Mouse (Mus musculus) heart, embryonic 14.5 days (tissue): ENCODE results near the gene Il10. TPM values are rescaled to one million over a fixed set of nuclear protein-coding genes. Genes with fewer than 3 reads are reported as not detected.

ENCODE experiments used
- ATAC-seq: fragments of 200-750 bp; cut with Nextera tagmentation; 2 replicates; pipeline ENCODE4 v1.8.0; 2017; ENCODE audit warnings: low read depth, moderate TSS enrichment; ENCODE audit not compliant: insufficient number of reproducible peaks, insufficient read depth, low FRiP score
- H3K27ac ChIP-seq, 2 experiments: fragments of 200-500 bp in 1 of 2; fragments of 300-500 bp in 1 of 2; sonication (generic) in 1 of 2; replicated peaks in 1 of 2; 2 replicates each; pipeline ENCODE4 v1.5.1; 2012 to 2014; ENCODE audit warnings: low read depth in 2 of 2, low read length in 2 of 2, control low read depth in 1 of 2, mild to moderate bottlenecking in 1 of 2, mixed read lengths in 1 of 2; ENCODE audit not compliant: control insufficient read depth in 1 of 2, insufficient read depth in 1 of 2
- H3K27me3 ChIP-seq: fragments of 300-500 bp; sonication (generic); 2 replicates; pipeline ENCODE4 v1.6.1; 2014; ENCODE audit warnings: mild to moderate bottlenecking, low read length, control low read depth; ENCODE audit not compliant: control insufficient read depth, insufficient read depth
- H3K36me3 ChIP-seq: fragments of 300-500 bp; sonication (generic); 2 replicates; pipeline ENCODE4 v1.6.1; 2014; ENCODE audit warnings: mild to moderate bottlenecking, control low read depth, low read length, mixed read lengths; ENCODE audit not compliant: control insufficient read depth, insufficient read depth
- H3K4me1 ChIP-seq, 2 experiments: fragments of 200-500 bp in 1 of 2; fragments of 300-500 bp in 1 of 2; sonication (generic) in 1 of 2; 2 replicates each; pipeline ENCODE4 v1.6.1; 2012 to 2014; ENCODE audit warnings: low read length in 2 of 2, control low read depth in 1 of 2, mixed read lengths in 1 of 2; ENCODE audit not compliant: control insufficient read depth in 2 of 2, insufficient read depth in 2 of 2
- H3K4me2 ChIP-seq: fragments of 300-500 bp; sonication (generic); 2 replicates; pipeline ENCODE4 v1.6.1; 2014; ENCODE audit warnings: mild to moderate bottlenecking, low read length
- H3K4me3 ChIP-seq, 2 experiments: fragments of 200-500 bp in 1 of 2; fragments of 300-500 bp in 1 of 2; sonication (generic) in 1 of 2; 2 replicates each; pipeline ENCODE4 v1.5.1; 2012 to 2014; ENCODE audit warnings: low read length in 2 of 2, mild to moderate bottlenecking in 2 of 2, control low read depth in 1 of 2, low read depth in 1 of 2, moderate library complexity in 1 of 2; ENCODE audit not compliant: control insufficient read depth in 1 of 2, insufficient read depth in 1 of 2
- H3K9ac ChIP-seq: fragments of 300-500 bp; sonication (generic); 2 replicates; pipeline ENCODE4 v1.6.1; 2014; ENCODE audit warnings: mild to moderate bottlenecking, low read length
- H3K9me3 ChIP-seq: fragments of 300-500 bp; sonication (generic); 2 replicates; pipeline ENCODE4 v1.6.1; 2016; ENCODE audit warnings: low read length, control low read depth; ENCODE audit not compliant: control insufficient read depth
- WGBS: fragments of 180-500 bp; shearing (Covaris S2); extraction: QIAGEN DNeasy Blood & Tissue Kit; methylation state at CpG from one replicate; pipeline ENCODE4 v1.1.7; 2014; 5-methylcytosine and 5-hydroxymethylcytosine counted together
- polyA plus RNA-seq: library from polyadenylated mRNA; unstranded; fragments of >200 nt; fragmentation: Nextera tagmentation; extraction: Ambion mirVana; gene quantifications from 2 replicates; pipeline ENCODE4 v1.2.1, GENCODE M21; 2014

Il10 gene
- polyA plus RNA-seq, 1 experiment from 2014 or later, result not detected

DNA sequence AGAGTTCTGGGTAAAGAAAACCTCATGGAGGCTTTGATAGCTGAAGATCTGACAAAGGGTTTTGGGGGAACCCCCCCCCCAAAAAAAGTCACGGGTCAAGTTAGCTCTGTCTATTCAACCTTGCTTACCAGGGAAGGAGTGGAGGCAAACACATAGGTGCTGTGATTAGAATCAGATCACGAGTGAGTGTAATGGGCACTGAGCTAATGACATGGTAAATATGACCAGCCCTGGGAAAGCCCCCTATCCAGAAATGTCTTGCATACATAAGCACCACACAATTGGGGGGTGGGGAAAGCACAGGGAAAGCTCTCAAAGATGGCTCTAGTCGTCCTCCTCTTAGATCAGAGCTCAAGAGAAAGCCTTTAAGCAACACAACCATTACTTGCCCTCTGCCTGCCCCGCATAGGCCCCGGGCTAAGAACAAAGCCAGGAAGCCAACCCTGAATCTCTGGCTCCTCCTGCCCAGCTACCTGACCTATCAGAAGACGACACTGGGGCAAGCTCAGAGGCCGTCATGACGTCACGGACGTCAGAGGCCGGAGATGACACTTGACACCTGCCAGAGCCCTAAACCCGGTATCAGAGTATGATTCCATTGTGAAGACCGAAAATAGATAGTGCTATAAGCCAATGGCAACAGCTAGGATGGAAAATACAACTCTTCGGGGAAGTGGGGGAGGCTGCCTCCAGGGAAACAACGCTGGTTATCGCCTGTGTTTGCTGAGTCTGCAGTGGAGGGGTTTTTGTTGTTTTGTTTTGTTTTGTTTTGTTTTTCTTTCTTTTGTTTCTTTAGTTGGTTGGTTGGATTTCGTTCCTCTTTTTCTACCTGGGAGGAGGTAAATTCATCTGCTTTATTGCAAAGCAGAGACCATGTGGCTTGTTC, 16.4 kb upstream of the Il10 start:
- peak overlapping the region; percentile 67 to 68 for H3K27ac ChIP-seq
- no peak overlapping the region for H3K4me3 ChIP-seq
- H3K4me2 ChIP-seq, result peak overlapping the region; percentile 41
- no peak overlapping the region for H3K9ac ChIP-seq
- no peaks in the 10 kb centered on the region for H3K36me3 ChIP-seq
- 0 out of 2 replicates have a peak, but pooled peaks cover 3% of the 10 kb centered on the region for H3K9me3 ChIP-seq
- H3K27me3 ChIP-seq, result no peaks in the 10 kb centered on the region
- 32% methylated on average over 17 of the region's 17 CpGs for WGBS
- peaks cover 0 to 4% of the 10 kb centered on the region in 2 experiments; a peak in 1 of 4 replicates for H3K4me1 ChIP-seq
- ATAC-seq, result peak; percentile 87

DNA sequence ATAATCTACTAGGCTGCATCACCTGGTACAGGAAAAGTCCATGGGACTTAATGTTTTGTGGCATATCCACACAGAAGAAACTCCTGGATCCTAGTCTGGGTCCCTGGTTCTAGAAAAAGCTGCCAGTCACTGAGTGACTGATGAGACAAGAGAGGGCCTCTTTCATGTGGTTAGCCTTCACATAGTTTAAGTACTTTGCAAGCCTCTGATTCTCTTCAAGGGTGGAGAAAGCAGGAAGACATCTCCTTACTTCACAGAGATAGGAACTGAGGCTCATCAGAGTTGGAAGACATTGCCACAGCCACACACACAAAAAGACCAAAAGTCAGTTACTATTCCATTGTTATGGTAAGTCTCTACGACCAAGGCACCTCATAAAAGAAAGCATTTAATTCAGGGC, 13.6 kb upstream of the Il10 start:
- no peak overlapping the region for H3K4me2 ChIP-seq
- no peaks in the 10 kb centered on the region for H3K36me3 ChIP-seq
- peaks cover 0 to 6% of the 10 kb centered on the region in 2 experiments; a peak in 3 of 4 replicates for H3K4me1 ChIP-seq
- no peaks in the 10 kb centered on the region for H3K27me3 ChIP-seq
- no peak overlapping the region for H3K27ac ChIP-seq
- no peak for ATAC-seq
- H3K9me3 ChIP-seq, result 0 out of 2 replicates have a peak, but pooled peaks cover 3% of the 10 kb centered on the region
- WGBS, result 79% methylated on average over 1 of the region's 1 CpGs
- no peak overlapping the region for H3K4me3 ChIP-seq
- H3K9ac ChIP-seq, result no peak overlapping the region

DNA sequence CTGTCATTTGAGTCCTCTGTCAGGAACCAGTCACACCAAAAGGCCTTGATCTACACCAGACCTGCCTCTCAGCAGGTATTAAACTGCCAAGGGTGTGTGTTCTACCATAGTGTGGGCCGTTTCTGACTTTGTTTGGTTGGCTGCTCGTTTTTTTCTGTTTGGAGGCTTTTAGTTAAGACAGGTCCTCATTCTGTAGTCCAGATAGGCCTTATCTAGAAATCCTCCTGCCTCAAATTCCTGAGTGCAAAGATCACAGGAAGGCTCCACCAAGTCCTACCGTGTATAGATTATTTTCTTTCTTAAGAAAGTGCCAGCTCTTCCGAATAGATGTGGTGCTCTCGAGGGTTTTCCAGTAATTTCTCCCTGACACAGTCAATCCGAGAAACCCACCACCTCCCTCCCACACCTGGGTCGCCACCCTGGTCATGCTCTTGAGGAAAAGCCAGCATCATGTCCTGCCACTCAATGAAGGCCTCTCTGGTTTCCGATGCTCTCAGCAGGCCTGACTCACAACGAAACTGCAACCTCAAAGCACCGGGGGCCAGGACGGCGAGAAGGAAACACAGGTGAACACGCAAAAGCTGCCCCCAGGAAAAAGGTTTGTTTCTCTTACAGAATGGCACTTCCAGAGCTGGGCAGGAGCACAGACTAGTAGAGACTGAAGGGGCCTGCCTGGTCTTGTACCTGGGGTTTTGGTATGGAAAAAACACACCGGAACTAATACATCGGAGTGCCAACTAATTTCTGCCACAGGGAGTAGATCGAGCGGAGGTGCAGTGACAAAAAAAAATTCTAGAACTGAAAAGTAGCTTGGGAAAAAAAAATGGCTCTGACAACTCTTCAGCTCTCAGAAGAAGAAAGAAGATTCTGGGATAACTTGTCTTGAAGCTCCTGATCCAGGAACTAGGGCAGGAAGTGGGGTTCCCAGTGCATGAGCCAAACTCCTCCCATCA, 9.2 kb upstream of the Il10 start:
- Histone ChIP-seq H3K4me1 (peaks cover 0 to 3% of the 10 kb centered on the region in 2 experiments; a peak in 3 of 4 replicates), H3K27ac (no peak overlapping the region), H3K27me3 (no peaks in the 10 kb centered on the region), H3K9me3 (0 out of 2 replicates have a peak, but pooled peaks cover 3% of the 10 kb centered on the region), H3K9ac (no peak overlapping the region), H3K4me3 (no peak overlapping the region), H3K4me2 (no peak overlapping the region), H3K36me3 (no peaks in the 10 kb centered on the region)
- 45% methylated on average over 17 of the region's 17 CpGs for WGBS
- no peak for ATAC-seq

GRCm38 (mm10) chr1:131012494-131012893, 7.2 kb upstream of the Il10 start:
- H3K27ac ChIP-seq, result no peak overlapping the region
- H3K36me3 ChIP-seq, result no peaks in the 10 kb centered on the region
- no peak overlapping the region for H3K9ac ChIP-seq
- H3K27me3 ChIP-seq, result no peaks in the 10 kb centered on the region
- no peak overlapping the region for H3K4me3 ChIP-seq
- H3K4me2 ChIP-seq, result no peak overlapping the region
- no peak for ATAC-seq
- 90% methylated on average over 8 of the region's 8 CpGs for WGBS
- H3K9me3 ChIP-seq, result no peaks in the 10 kb centered on the region
- H3K4me1 ChIP-seq, result peaks cover 0 to 3% of the 10 kb centered on the region in 2 experiments; a peak in 3 of 4 replicates

DNA sequence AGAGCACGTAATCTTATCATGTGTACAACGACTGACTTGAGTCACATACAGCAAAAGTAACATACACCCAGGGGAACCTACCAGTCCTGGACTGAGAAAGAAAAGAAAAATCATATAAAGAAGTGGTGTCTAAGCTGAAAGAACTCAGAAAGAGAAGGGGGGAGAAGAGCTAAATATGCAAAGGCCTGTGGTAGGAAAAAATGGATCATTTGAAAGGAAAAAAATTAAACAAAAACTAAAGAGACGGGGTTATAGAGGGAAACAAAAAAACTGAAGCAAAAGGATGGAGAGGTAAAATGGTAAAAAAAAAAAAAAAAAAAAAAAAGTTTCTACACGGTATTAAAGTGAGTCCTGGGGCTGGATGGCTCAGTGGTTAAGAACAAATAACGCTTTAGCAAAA, 5.7 kb upstream of the Il10 start:
- Histone ChIP-seq H3K4me1 (peaks cover 0 to 3% of the 10 kb centered on the region in 2 experiments; a peak in 3 of 4 replicates), H3K9me3 (no peaks in the 10 kb centered on the region), H3K27ac (no peak overlapping the region), H3K4me3 (no peak overlapping the region), H3K4me2 (no peak overlapping the region), H3K9ac (no peak overlapping the region), H3K36me3 (no peaks in the 10 kb centered on the region), H3K27me3 (no peaks in the 10 kb centered on the region)
- no peak for ATAC-seq
- 85% methylated on average over 5 of the region's 5 CpGs for WGBS

DNA sequence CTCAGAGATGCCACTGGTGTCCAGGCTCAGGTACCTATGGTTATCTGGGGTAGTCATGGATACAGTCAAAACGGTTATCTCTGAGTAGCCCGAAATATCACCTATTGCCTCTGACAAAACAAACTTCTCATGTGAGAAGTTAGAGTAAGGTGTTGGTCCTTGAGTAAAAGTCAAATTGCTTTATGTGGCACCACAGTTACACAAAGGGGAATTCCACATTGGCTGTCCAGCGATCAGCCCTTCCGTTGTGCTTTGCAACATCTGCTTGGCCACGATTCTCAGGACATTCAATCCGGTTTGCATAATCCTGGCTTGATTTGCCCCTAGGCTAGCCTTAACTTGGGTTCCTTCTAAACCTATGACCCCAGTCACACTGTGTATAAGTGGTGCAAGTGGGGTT, 4.4 kb upstream of the Il10 start:
- peaks cover 0 to 3% of the 10 kb centered on the region in 2 experiments; a peak in 2 of 4 replicates for H3K4me1 ChIP-seq

GRCm38 (mm10) chr1:131015879-131016278, 3.8 kb upstream of the Il10 start:
- no peak for ATAC-seq

More for the DNA sequence above, 4.4 kb upstream of the Il10 start:
- H3K27ac ChIP-seq, result no peak overlapping the region
- H3K27me3 ChIP-seq, result no peaks in the 10 kb centered on the region
- H3K9ac ChIP-seq, result no peak overlapping the region
- no peaks in the 10 kb centered on the region for H3K36me3 ChIP-seq
- H3K4me3 ChIP-seq, result no peak overlapping the region
- WGBS, result 77% methylated on average over 6 of the region's 6 CpGs
- H3K4me2 ChIP-seq, result no peak overlapping the region
- ATAC-seq, result no peak
- no peaks in the 10 kb centered on the region for H3K9me3 ChIP-seq

More at GRCm38 (mm10) chr1:131015879-131016278, 3.8 kb upstream of the Il10 start:
- no peaks in the 10 kb centered on the region; a peak in 1 of 4 replicates for H3K4me1 ChIP-seq
- no peak overlapping the region for H3K9ac ChIP-seq
- no peaks in the 10 kb centered on the region for H3K27me3 ChIP-seq
- H3K36me3 ChIP-seq, result no peaks in the 10 kb centered on the region
- WGBS, result 81% methylated on average over 7 of the region's 7 CpGs
- H3K4me3 ChIP-seq, result no peak overlapping the region
- H3K4me2 ChIP-seq, result no peak overlapping the region
- H3K27ac ChIP-seq, result no peak overlapping the region
- no peaks in the 10 kb centered on the region for H3K9me3 ChIP-seq
